Mouse (Mus musculus) embryo, embryonic 10 days (tissue): Measurements from ENCODE around the gene Mocs2.

ENCODE experiments used
- DNase-seq: peaks from one replicate; pipeline ENCODE4 v3.0.0-alpha.2; 2015; ENCODE audit warnings: low spot score

The Mocs2 gene

DNA sequence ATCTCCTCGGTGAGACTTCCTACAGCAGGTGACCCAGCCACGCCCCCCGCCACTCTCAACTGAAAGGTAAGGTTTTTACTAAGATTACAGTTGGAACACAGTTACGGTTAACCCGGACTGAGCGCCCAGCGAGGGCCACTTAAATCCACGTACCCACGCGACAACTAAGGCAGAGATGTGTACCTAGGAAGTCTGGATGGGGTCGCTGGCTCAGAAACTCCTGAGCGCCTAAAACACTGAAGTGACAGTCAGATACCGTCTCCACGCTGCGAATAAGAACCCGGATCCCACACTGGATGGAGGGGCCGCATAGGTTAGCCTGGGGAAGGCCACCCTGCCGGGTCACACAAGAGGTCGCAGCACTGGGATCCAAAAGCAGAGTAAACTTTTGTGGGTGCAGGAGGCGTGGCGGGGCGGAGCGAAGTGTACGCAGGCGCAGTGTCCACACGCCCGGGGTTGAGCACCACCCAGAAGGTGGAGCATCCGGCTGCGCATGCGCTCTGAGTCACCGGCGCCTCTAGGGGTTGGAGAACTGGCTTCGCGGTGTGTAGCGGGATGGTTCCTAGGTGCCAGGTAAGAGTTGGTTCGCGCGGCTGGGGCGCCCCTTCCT is at the start of gene Mocs2:
Mocs2 (plus strand) TSS at position 486 of the 610 bp plus-strand sequence.
- DNase-seq = peak; percentile 97

DNA sequence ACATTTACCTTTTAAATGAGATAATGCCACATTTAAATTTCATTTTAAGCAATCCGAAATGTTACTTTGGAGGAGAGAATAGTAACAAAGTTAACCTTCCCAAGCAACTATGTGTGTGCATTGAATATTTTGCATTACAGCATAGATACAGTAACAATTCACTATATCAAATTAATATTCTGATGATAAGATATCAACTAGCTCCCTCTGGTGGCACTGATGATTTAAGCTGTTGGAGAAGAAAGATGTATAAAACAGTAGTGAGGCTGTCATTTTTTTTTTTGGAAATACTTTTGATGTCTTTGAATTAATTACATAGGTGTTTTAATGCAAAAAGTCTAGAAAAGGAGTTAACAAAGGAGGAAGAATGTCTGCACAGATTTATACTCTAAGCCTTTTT is 26.5 kb upstream of the Mocs2 start:
- peak; percentile 16 for DNase-seq

DNA sequence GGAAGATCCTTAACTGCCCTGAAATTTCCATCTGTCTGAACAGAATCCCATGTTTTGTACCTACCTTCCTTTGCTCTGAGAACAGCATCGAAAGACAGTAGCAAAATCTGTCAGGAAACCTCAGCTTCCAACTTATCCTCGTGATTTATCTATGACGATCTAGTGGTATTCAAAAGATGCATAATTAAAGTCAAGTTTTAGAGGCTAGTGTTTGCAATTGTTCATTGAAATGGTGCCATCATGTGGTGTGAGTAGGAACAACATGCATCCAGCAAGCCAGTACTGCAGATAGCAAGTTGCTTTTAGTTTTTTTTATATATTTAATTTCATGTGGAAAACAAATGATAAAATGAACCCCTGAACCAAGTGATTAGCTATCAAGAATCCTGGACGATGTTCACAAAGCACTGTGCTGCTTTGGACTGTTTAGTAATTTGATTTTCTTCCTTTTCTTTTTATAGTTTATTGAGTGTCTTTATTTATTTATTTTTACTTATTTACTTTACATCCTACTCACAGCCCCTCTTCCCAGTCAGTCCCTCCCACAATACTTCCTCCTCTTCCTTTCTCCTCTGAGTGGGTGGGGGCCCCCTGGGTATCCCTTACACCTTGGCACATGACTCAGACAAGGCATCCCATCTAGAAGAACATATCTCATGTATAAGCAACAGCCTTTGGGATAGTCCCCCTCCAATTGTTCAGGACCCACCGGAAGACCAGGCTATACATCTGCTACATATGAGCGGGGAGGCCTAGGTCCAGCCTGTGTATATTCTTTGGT is 24.6 kb upstream of the Mocs2 start:
- peak; percentile 77 for DNase-seq

DNA sequence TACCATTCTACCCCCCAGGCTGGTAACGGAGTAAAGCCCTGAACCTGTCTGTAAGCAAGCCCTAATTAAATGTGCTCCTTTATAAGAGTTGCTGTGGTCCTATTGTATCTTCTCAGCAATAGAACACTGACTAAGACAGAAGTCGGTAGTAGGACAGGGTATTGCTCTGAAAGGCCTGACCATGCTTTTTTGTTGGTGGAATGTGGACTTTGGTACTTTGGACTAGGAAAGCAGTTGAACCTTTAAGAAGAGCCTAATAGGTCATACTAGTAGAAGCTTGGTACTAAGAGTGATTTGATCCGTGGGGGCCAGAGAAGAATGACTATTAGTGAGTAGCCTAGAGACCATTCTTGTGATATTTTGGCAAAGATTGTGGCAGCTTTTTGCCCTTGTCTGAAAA is 16.2 kb upstream of the Mocs2 start:
- no peak for DNase-seq

DNA sequence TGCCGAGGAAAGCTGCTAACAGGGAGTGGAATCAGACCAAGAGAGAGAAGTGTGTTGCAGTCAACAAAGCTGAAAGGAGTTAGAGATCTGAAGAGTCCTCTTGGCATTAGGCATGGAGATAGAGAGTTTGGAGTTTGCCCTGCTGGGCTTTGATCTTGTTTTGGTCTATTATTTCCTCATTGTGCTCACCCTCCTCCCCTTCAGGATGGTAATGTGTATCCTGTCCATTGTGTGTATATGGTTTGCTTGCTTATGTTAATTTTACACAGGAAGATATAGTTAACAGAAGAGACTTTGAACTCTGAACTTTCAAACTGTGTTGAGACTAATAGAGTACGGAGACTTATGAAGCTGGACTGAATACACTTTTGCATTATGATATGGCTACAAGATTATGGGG is 15.1 kb upstream of the Mocs2 start:
- DNase-seq = no peak

DNA sequence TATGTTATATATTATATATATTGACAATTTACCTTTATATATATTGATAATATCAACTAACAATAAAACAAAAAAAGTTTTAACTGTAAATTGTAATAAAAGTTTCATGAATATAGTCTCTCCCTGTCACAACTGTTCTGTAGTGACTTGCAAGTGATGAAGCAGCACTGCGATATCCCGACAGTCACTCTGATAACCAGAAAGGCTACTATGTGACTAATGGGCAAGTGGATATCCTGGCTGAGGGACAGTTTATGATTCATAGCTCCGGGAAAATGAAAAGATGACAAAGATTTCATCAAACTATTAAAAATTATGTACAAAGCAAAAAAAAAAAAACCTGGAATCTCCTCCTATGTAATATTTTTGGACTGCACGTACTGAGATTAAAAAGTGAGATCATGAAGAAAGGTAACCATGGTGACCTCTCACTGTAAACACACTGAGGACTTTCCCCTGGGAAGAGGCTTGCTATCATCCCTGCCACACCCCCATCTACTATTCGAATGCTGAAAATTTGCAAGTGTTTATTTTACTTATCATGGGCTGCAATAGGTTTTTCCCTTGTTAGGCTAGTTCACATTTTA is 8.3 kb upstream of the Mocs2 start:
- DNase-seq = no peak

DNA sequence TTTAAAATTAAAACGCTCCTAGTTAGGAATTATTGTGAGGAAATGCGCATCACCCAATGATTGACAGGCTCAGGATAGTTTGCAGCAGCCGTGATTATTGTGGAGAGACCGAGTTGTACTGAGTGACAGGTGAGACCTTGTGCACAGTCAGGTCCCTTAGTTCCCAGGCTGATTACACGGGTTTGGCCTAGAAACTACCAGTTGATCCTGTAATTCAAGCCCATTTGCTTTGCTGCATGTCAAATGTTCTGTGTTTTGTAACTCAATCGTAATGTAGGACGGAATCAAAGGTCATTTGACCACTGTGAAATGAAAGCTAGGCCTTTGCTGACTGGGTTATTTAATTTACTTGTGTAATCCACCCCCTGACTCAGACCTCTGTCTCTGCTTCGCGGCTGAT is 477 bp downstream of the Mocs2 start:
- peak; percentile 13 for DNase-seq

DNA sequence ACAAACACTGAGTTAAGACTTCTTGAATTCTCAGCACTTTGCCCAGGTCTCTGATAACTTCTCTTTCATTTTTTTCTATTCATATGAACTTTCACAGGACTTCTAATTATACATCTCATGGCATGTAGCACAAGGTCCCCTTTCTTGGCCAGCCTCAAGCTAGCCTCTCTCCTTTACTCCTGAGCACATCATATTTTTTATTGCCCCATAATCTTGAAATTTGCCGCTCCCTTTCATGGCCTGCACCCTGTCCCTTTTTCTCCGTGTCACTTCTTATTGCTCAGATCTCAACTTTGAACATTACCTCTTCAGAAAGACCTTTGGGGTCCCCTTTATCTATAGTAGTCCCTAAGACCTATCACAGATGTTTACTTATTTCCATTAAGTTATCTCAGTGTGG is 4.8 kb downstream of the Mocs2 start:
- DNase-seq = no peak

DNA sequence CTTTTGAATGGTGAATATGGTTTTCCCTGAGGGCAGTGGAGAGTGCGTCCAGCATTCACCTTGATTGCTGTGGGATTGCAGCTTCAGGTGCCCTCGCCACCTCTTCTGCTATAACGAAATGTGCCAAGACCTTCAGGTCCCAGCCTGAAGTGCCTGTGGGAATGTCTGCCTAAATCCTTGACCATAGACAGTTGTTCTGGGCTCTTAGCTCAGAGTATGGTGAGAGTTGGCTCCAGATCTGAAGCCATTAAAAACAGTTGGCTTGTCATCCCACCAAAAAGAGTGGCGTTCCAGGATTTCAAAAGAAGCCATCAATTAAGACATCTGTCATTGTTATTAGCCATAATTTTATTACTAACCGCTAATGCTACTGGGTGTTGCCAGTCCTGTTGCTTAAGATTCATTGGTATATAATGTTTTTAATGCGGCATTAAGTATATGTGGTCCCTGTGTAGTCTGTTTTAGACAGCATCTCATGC is 7.4 kb downstream of the Mocs2 start:
- DNase-seq = no peak

DNA sequence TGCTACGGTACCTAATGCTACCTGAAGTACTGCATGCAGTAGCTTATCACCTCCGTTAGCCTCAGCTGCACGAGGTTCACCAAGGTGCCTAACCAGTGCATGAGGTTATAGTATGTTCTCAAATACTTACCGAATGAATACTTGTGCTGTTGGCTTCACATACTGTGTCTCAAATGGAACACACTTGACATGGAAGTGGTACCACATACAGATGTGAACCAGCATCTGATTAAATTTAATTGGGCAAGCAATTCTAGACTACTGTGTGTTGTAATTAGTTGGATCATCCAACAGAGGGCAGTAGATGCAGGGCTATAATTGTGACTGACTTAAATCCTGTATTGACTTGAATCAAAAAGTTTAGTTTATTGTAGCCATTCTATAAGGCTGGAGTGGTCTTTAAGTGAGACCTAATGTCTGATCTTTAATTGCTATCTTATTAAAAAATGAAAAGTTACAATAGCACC is 13.4 kb downstream of the Mocs2 start:
- DNase-seq = peak; percentile 77

DNA sequence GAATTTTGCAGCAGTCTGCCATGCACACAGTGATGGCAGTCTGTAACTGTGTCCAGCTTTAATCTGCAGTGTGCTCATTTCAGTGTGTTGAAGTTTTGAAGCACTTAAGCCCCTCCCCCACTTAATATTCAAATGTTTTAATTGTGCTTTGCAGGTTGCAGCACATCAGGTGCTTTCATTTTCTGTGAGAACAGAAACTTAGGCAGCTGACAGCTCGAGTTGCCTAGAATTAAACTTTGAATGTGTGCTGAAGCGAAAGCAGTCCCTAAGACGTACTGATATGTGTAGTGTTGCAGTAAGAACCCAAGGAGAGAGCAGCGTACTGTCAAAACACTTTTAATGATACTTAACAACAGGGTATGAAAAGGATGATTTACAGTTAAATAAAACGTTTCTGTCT is 14.7 kb downstream of the Mocs2 start:
- DNase-seq = no peak

DNA sequence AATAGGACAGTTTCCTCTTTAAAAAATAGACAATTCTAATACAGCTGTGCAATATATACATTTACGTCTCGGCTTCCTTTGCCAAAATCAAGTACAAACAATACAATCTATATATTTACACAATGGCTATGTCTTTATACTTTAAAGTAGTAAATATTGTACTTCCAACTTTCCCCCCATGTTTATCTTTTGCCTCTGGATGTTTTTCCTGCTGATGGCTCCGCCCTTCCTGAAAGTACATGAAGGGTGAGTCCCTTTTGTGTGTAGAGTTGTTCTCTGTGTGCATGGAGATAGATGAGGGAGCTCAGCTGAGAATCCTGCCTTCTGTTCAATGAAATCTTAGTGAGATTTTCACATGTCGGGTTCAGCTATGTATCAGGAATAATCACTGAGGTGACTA is 15.3 kb downstream of the Mocs2 start:
- no peak for DNase-seq

DNA sequence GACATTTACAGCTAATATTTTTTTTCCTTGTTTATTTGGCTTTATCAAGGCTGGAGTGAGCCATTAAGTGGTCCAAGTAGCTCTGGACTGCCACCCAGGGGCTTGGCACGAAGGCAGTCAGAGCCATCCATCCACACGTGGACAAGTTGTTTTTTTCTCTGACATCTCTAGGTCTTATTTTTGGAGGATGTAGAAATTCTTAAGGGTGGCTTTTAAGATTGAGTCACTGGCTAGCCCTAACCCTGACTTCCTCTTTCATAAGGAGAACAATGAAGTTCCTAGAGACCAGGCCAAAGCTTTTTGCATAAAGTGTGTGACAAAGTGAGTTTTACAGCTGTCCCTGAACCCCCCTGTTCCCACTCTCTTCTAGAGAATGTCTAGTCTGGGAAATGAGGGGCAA is 16.5 kb downstream of the Mocs2 start:
- DNase-seq = no peak

DNA sequence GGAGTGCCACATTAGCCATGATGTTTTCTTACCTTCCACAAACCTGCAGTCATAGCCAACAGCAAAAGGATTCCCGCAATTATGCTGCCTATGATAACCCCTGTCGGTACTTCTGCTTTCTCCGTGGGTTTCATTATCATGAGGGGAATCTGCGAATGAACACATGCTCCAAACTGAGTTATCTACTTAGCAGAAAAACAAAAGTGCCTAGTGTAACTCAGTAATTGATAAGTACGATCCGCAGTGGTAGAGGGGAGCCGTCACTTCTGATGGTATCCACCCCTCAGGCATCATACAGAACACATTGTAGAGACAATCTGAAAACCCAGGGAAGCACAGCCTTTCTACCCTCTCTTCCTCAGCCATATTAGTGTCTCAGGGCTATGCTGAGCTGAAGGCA is 19.0 kb downstream of the Mocs2 start:
- no peak for DNase-seq

DNA sequence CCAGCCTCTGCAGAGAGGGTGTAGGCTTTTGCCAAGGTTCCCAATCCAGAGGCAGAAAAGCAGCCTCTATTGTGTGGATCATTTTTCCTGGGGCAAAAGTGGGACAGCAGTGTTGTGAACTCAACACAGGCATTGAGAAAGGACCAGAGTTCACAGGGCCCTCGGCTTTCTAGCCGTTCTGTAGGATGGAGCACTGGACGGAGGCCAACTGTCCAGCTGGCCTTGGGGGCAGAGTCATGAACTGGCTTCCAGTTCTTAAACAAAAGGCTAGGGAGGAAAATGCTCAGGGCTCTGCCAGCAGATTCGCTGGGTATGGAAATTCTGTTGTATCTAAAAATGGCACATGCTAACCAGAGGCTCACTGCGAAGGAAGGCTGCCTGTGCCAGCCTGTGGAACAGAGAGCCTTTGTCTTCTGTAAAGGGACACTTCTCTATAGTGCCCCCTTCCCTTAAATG is 20.5 kb downstream of the Mocs2 start:
- no peak for DNase-seq

DNA sequence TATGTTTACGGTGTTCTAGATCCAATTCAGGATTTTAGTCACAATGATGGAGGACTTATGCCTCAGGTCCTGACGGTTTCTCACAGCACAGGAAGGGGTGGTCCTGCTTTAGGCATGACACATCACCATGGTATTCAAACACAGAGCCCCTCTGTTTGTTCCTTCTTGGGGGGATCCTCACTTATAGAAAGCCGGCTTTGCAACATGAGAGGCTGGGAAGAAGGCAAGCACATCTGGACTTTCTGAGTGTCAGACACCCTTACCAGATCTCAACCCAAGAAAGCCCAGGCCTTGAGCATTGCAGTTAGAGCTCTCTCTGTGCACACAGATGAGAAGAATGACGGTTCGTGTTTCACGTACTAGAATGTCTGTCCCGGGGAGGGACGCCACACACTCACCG is 21.1 kb downstream of the Mocs2 start:
- DNase-seq = no peak

DNA sequence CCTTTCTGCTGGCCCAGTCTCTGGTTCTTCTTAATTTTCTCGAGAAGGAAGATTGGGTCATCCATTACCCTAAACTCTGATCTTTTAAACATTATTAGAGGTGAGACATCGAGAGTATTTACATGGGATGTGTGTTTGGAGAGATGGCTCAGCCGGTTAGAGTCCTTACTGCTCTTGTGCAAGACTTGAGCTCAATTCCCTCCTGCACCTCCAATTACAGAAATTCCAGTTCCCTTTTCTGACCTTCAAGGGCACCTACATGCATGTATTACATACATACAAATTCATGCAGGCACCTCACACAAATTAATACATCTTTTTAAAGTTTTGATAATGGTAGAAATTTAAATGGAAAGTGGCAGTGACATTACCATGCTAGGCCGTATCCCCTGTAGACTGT is 22.5 kb downstream of the Mocs2 start:
- DNase-seq = no peak

DNA sequence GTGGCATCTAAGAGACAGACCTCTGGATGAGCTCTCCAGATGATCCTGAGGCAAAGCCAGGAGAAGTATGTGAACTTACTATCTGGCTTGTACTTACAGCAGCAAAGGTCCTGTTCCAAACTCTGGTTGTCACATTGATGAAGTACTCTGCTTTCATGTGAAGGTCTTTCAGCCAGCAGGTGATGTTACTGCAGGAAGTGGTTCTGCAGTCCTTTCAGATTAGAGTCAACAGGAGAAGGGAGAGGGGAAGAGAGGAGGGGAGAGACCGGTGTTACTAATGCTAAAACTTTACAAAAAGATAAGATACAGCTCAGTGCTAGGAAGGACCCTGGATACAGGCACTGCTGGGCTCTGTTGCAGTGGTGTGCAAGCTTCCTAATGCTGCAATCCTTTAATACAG is 25.3 kb downstream of the Mocs2 start:
- DNase-seq = no peak

DNA sequence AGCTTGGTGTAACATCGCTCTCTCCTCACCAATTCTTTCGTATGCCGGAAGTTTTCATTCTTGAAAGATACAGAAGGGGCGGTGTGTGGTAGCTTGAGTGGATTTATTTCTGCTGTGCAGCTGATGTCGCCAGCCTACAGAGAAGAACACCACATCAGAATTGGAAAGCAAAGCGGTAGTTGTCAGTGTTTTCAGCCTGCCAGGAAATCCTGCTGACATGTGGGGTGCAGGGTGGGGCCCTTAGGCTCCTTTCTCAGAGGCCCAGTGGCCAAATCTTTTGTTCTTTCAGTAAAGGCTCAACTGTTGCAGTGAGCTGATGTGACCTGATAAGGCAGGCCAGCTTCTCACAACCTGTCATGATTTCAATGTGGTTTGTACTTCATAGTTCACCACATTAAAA is 27.8 kb downstream of the Mocs2 start:
- DNase-seq = no peak

DNA sequence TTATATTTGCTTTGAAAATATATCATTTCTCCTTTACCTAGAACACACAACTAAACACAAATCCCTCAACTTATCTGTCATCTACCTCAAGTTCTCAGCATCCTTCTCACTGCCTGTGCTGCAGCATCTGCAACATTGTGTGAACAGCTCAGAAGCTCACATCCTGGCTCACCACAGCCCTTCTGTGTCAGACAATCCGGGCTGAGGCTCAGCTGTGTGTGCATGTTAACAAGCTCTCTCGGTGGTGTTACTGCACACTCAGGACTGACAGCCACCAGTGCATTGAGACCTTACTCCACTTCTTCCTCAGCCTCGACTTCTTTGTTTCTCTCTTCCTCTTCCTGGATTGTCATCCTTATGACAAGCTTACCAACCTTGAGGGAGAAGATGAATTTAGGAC is 30.9 kb downstream of the Mocs2 start:
- DNase-seq = no peak

DNA sequence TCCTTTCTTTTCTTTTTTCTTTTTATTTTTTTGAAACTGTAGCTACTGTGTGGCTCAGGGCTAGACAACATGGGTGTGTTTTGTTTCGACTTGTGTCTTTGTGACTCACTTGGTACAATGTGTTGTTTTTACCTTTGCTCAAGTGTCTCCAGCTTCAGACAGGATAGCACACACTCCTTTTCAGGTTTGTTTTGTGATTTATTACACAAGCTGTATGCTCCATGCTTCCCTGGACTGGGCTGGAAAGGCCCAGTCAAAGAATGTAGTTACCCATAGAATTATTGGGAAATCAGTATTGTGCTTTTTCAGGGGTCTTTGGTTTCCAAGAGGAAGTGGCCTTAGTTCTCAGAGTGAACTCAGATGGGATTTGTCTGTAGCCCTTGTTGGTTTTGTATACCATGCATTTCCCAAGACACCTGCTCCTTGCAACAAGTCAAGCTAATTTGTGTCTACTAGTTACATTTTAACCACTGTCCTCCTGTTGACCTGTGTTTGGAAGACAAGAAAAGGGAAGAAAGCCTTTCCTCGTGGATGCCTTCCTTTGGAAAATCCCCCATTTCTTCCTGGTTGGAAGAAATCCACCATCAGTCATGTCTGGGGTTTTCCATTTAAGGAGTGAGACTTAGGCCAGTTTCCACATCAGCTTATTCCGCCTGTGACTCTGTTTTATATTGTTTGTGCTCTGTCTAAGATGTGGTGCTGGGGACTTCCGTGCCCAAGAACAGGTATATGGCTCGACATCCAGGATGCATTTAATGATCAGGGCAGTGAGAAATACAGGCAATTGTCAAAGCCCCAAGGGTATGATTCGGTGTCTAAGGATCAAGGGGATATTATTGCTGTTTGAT is 34.5 kb downstream of the Mocs2 start:
- no peak for DNase-seq

DNA sequence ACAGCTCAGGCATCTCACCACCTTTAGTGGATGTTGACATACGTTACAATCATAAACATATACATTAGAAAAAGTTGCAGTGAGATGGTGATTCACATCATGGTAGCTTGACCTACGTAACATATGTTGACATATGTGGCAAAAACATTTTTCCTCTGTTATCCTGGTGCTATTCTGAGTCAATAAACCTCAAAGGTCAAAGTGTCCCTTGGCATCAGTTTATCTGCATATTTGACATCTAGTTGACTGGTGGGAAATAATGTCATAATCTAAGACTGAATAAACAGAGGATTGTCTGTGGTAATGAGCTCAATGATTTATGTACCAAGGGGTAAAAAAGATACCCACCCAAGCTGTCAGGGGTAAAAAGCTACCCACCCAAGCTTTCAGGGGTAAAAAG is 35.1 kb downstream of the Mocs2 start:
- DNase-seq = no peak
